11 mouse cellular contexts compared by ENCODE assay signal in genomic region chr8:11259832-11260615, GRCm38 (mm10). TPM values are rescaled to one million over a fixed set of nuclear protein-coding genes. Genes with fewer than 3 reads are reported as not detected.
DNase-seq lines count a peak whose midpoint lies in the region; ATAC-seq and TF ChIP-seq lines count a peak whose summit lies in the region.
"Had no signal": no experiment of that assay in that cellular context is flagged by ENCODE, and none has a peak within 500 bp of the region (broad histone marks: within the 10 kb centered on the region; RNA-seq: fewer than 3 reads in every experiment).

No protein-coding gene starts in this region.

- WGBS in limb, embryonic 13.5 days, result 24% methylated on average over 10 of the region's 10 CpGs
- 31% methylated on average over 10 of the region's 10 CpGs for WGBS in stomach, embryonic 14.5 days

- no peak overlapping the region for H3K9ac ChIP-seq in limb, embryonic 13.5 days
- no peak overlapping the region for H3K9ac ChIP-seq in stomach, embryonic 14.5 days (replicated peaks; ENCODE audit: low read depth, low read length)
- H3K9ac ChIP-seq: embryonic facial prominence, embryonic 13.5 days; neural tube, embryonic 12.5 days had no signal

- no peaks in the 10 kb centered on the region for H3K36me3 ChIP-seq in limb, embryonic 13.5 days
- H3K36me3 ChIP-seq in stomach, embryonic 14.5 days (ENCODE audit: control insufficient read depth, insufficient read depth, low read length), result no peaks in the 10 kb centered on the region; the same call in 1 of the 2 replicates
- H3K36me3 ChIP-seq: neural tube, embryonic 12.5 days had no signal

- no peak overlapping the region for H3K4me3 ChIP-seq in embryonic fibroblast, embryonic 13.5 days (ENCODE audit: insufficient read depth, low read length)
- no peak overlapping the region for H3K4me3 ChIP-seq in limb, embryonic 13.5 days
- H3K4me3 ChIP-seq in stomach, embryonic 14.5 days (ENCODE audit: low read depth, low read length), result no peak overlapping the region
- H3K4me3 ChIP-seq: embryonic facial prominence, embryonic 13.5 days; neural tube, embryonic 12.5 days had no signal

- H3K4me2 ChIP-seq in limb, embryonic 13.5 days (replicated peaks), result no peak overlapping the region
- no peak overlapping the region for H3K4me2 ChIP-seq in stomach, embryonic 14.5 days (replicated peaks; ENCODE audit: low read depth, low read length)
- H3K4me2 ChIP-seq: embryonic facial prominence, embryonic 13.5 days; neural tube, embryonic 12.5 days had no signal

- peak; percentile 49 for DNase-seq in kidney, adult 9 months
- DNase-seq in kidney, adult 18-20 months, result no peak
- DNase-seq in spleen, postnatal 4 days (ENCODE audit: low spot score in 2 of 2), result no peak
- no peak for DNase-seq in layer of hippocampus, postnatal 14 days (ENCODE audit: low spot score in 2 of 2)
- DNase-seq in right cerebral cortex, postnatal 25 days, result no peak
- DNase-seq: thymus, postnatal 36 days had no signal

- H3K27ac ChIP-seq in embryonic fibroblast, embryonic 13.5 days (ENCODE audit: insufficient read depth, low read length), result peak overlapping the region; percentile 86
- peak overlapping the region; percentile 52; the same call in 1 of the 2 replicates for H3K27ac ChIP-seq in limb, embryonic 13.5 days
- H3K27ac ChIP-seq in stomach, embryonic 14.5 days (ENCODE audit: low read length), result peak overlapping the region; percentile 17; the same call in 1 of the 2 replicates
- H3K27ac ChIP-seq: embryonic facial prominence, embryonic 13.5 days; neural tube, embryonic 12.5 days had no signal

- no peaks in the 10 kb centered on the region for H3K27me3 ChIP-seq in limb, embryonic 13.5 days
- no peaks in the 10 kb centered on the region for H3K27me3 ChIP-seq in stomach, embryonic 14.5 days (ENCODE audit: control insufficient read depth, insufficient read depth, low read length)
- H3K27me3 ChIP-seq: embryonic facial prominence, embryonic 13.5 days; neural tube, embryonic 12.5 days had no signal

- TF ChIP-seq CTCF in embryonic fibroblast, embryonic 13.5 days (IDR thresholded peaks at IDR 0.05; ENCODE audit: borderline replicate concordance, insufficient read depth, low read length), result no peak

- no peak for TF ChIP-seq POLR2A in embryonic fibroblast, embryonic 13.5 days (IDR thresholded peaks at IDR 0.05; ENCODE audit: low read depth, low read length)

- peaks cover 41% of the 10 kb centered on the region for H3K4me1 ChIP-seq in embryonic fibroblast, embryonic 13.5 days (ENCODE audit: control insufficient read depth, insufficient read depth, low read length)
- H3K4me1 ChIP-seq in limb, embryonic 13.5 days, result peaks cover 33% of the 10 kb centered on the region
- H3K4me1 ChIP-seq in stomach, embryonic 14.5 days (ENCODE audit: control insufficient read depth, insufficient read depth, low read length), result peaks cover 13% of the 10 kb centered on the region

- ATAC-seq in limb, embryonic 13.5 days (ENCODE audit: low FRiP score, low read depth), result no peak
- ATAC-seq in stomach, embryonic 14.5 days (ENCODE audit: insufficient number of reproducible peaks, insufficient read depth, low FRiP score, low read depth), result 0 out of 2 replicates have a peak, but pooled peaks have one; percentile 38

- H3K9me3 ChIP-seq in limb, embryonic 13.5 days, result no peaks in the 10 kb centered on the region
- H3K9me3 ChIP-seq in stomach, embryonic 14.5 days (ENCODE audit: control insufficient read depth, low read depth, low read length), result no peaks in the 10 kb centered on the region
- H3K9me3 ChIP-seq: embryonic facial prominence, embryonic 13.5 days; neural tube, embryonic 12.5 days had no signal

RNA-seq across cellular contexts. Expression of gene Col4a2, which starts 52.6 kb away (rescaled TPM):
- polyA plus RNA-seq in embryonic fibroblast, embryonic 13.5 days (2011; ENCODE audit: insufficient read length, low read depth, missing spikeins), result 282 and 415 TPM in 2 replicates
- polyA plus RNA-seq in limb, embryonic 13.5 days (2015; fragmentation: Nextera tagmentation; extraction: Ambion mirVana), result 52.1 and 56.3 TPM in 2 replicates
- 57.1 and 63.8 TPM in 2 replicates for polyA plus RNA-seq in stomach, embryonic 14.5 days (2014; fragmentation: Nextera tagmentation; extraction: Ambion mirVana)
- 10 to 100 TPM; 78.5 to 78.8 TPM for total RNA-seq in layer of hippocampus, postnatal 14 days (2021)

RNA-seq across cellular contexts. Expression of gene Col4a1, which starts 52.6 kb away (rescaled TPM):
- 757 and 1,094 TPM in 2 replicates for polyA plus RNA-seq in embryonic fibroblast, embryonic 13.5 days (2011; ENCODE audit: insufficient read length, low read depth, missing spikeins)
- polyA plus RNA-seq in limb, embryonic 13.5 days (2015; fragmentation: Nextera tagmentation; extraction: Ambion mirVana), result 113 and 115 TPM in 2 replicates
- polyA plus RNA-seq in stomach, embryonic 14.5 days (2014; fragmentation: Nextera tagmentation; extraction: Ambion mirVana), result 216 and 233 TPM in 2 replicates
- 100 to 1,000 TPM; 108 to 117 TPM for total RNA-seq in layer of hippocampus, postnatal 14 days (2021)

Comparison
In these comparisons a context has a peak if more than half of its experiments do, and no peak if none do; other contexts are left out.
1. H3K27ac ChIP-seq: peak in every context shown above with its lines; median percentile 86 in embryonic fibroblast, embryonic 13.5 days; 52 in limb, embryonic 13.5 days; 17 in stomach, embryonic 14.5 days.